Mouse (Mus musculus): Measurements from ENCODE around the gene Zfp384.

Zfp384 gene

DNA sequence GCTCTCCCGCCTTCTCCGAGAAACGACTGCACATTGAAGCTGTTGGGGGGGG is at the start of gene Zfp384:
Zfp384 (plus strand) TSS at position 17 of the 52 bp plus-strand sequence.
- DNase-seq, result no peak

- DNase-seq, result no peak
Measured at GRCm38 (mm10) chr6:124959960-124960359, 49.0 kb upstream of the Zfp384 start.

DNA sequence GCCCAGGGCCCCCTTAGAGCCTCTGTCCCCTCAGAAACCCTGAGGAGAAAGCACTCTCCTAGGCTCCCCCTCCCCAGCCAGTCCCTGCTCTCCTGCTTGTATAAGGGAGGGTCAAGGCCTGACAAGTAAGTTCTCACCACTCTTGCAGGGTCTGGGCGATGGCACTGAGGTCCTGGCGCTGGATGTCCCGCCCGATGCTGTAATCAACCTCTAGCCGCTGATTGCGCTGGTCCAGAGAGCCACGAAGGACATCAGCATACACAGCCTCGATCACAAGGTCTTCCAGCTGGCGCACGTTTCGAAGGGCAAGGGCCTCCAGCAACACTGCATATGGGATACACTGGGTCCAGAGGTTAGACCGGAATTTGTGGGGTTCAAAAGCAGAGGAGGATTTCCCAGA is 47.9 kb upstream of the Zfp384 start:
- no peak for DNase-seq

- no peak for DNase-seq
Measured at GRCm38 (mm10) chr6:124964638-124965037, 44.3 kb upstream of the Zfp384 start.

DNA sequence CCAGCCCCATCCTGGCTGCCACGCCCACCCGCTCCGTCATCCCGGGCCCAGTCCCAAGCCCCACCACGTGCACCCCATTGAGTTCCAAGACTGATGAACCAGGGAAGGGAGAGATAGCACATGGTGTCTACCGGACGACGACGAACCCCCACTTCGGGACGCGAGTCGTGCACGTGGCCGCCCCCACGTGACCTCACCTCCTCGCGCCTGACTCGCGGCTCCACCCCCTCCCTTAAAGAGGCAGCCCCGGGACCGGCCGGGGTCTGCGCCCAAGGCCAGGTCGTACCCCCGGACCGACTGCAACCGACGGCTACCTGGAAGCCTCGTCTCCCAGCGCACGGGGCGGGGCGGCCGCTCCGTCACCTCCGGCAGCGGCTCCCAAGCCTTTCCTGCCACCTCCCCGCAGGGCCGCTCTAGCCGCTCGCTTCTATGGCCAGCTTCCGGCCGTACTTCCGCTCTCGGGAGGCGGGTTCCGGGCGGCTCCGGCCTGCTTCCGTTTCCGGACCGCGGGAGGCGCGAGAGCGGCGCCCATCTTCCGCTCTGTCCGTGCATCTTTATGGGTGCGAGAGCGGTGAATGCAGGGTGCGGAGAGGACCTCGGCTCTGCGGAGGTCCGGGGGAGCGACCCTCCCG is 43.7 kb upstream of the Zfp384 start, which contains the start of gene Cops7a:
Cops7a (minus strand) TSS at position 451 of the 632 bp plus-strand sequence.
- DNase-seq, result peak; percentile 98

GRCm38 (mm10) chr6:124965747-124966146 is 43.2 kb upstream of the Zfp384 start:
- DNase-seq, result no peak

DNA sequence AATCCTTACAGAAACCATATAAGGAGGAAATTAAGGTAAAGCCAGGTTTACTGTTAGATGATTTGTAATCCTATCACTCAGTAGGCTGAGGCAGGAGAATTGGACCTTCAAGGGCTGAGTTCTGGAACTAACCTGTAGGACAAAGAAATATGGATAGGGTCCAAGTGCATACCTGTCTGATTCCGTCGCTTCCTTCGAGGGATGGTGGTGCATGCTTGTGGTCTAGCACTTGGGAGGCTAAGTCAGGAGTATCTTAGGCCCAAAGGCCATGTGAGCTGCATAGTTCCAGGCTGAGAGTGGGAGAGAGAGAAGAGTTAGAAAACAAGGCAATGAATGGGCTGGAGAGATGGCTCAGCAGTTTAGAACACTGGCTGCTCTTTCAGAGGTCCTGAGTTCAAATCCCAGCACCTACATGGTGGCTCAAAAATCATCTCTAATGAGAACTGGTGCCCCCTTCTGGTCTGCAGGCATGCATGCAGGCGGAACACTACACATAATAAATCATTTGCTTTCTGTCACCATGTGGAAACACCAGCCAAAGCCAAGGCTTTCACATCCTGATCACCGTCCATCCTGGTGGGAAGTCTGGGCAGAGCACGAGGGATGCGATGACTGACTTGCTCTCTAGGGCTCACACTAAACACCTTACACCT is 42.4 kb upstream of the Zfp384 start:
- DNase-seq, result peak; percentile 41

GRCm38 (mm10) chr6:124967766-124968165 is 41.2 kb upstream of the Zfp384 start:
- peak; percentile 66 for DNase-seq

DNA sequence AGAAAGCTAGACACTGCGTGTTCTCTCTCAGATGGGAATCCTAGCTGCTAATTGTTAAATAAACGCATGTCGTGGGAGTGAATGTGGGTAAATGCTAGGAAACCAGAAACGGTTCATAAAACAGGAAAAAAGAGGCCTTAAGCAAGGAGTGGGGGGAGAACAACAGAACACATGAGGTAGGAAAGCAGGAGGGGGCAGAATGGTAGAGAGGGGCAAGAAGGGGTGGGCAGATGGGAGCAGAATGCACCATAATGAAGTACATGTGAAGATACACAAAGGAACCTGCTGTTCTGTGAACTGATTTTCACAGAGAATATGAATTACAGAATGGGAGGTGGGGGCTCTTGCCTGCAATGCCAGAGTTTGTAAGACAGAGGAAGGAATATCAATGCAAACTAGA is 16.7 kb upstream of the Zfp384 start:
- no peak for DNase-seq

DNA sequence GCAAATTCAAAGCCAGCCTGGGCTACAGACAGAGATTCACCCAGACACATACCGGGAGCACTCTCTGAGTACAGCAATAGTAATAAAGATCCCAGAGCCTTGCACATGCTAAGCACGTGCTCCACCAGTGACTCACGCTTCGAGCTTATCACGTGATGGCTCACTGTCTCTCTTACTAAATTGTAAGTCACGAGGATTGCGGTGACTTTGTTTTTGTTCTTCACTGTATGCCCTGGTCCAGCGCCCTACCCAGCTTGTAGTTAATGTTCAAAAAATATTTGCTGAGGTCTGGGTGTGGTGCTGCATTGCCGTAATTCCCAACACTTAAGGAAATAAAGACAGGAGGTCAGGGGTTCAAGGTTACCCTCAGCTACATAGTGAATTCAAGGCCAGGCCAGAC is 15.6 kb upstream of the Zfp384 start:
- DNase-seq, result no peak

GRCm38 (mm10) chr6:124993876-124994275 is 15.1 kb upstream of the Zfp384 start:
- no peak for DNase-seq

DNA sequence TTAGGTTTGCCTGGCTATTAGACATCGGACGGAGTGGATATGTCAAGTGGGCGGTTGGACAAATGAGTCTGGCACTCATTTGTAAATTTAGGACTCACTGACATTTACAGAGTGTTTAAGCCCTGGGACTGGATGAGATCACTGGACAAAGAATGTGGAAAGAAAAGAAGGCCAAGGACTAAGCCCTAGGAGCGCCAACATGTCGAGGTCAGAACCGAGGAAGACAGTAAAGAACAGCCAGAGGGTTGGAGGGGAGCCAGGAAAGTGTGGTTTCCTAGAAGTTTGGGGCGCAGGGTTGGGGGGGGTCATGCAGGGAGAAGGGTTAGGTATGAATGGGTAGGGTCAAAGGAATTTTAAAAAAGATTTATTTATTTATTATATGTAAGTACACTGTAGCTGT is 13.7 kb upstream of the Zfp384 start:
- no peak for DNase-seq

DNA sequence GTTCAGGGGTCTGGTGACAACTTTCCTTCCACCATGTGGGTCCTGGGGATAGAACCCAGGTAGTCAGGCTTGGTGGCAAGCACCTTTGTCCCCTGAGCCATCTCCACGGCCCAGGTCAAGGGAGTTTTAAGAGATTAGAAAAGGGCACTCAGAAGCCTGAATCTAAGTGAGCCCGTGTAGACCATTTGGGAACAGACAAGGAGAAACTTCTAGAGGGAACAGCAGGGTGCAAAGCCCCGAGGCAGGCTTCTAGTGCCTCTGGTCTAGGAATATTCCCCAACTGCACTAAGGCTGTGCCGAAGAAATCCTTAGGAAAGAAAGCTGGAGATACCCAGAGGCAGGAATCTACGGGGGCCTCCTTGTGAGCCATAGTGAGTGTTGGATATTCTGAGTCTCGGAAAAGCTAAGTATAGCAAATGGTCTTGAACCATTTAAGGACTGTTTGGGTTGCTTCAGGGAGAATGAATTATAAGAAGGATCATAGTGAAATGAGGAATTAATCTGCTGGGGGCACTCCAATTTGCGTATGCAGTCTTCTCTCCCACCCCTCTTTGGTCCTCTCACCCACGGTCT is 13.0 kb upstream of the Zfp384 start:
- no peak for DNase-seq

- DNase-seq, result peak; percentile 89
Measured at GRCm38 (mm10) chr6:124996551-124997501, 12.1 kb upstream of the Zfp384 start, which contains the start of gene Pianp. TSS of gene Pianp (plus strand) at chr6:124996694.

GRCm38 (mm10) chr6:124998066-124998465 is 10.9 kb upstream of the Zfp384 start:
- DNase-seq, result no peak

DNA sequence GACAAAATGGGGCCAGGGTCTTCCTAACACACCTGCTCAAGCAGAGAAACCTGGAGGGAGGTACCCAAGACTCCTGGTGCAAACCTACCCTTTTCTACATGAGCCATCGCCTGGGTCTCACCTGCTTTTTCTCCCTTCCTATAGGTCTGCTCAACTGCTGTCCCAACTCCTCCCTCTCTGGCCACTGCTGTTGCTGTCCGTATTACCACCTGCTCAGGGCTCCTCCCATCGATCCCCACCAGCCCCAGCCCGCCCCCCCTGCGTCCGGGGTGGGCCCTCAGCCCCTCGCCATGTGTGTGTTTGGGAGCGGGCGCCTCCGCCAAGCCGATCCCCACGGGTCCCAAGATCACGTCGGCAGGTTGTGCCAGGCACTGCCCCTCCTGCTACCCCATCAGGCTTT is 9.9 kb upstream of the Zfp384 start:
- DNase-seq, result no peak

- no peak for DNase-seq
Measured at GRCm38 (mm10) chr6:124999546-124999945, 9.4 kb upstream of the Zfp384 start.

DNA sequence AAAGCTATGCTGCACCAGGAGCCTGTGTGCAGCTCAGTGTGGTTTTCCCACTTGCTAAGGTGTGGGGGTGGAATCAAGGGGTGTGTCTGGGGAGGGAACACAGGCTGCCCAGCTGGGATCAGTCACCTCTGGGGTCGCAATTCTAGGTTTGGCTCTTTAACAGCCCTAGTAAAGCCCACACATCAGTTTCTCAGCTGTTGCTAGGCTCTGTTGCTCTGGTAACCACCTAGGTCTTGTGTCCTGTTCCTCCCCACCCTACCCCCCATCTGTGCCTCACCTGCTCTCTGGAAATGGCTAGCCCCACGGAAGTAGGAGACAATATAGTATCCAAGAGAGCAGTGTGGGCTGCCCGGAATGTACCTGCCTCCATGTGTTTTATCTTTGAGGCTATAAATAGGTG is 5.2 kb upstream of the Zfp384 start:
- DNase-seq, result no peak

DNA sequence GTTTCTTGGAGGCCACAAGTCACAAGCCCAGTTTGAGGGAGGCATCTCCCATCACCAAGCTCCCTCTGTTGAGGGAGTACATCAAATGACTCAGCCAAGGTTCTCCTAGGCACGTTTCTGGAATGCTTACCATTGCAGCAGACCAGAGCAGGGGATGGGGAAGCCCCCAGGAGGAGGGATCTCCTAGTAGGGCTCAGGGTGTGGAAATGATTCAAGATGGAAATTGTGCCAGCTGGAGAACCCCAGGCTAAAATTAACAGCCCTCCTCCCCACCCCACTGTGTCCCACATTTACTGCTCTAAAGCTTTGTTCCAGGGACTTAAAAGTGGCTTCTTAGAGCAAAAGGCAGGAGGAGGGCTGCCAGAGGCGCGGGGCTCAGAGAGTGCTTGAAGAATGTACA is 3.9 kb upstream of the Zfp384 start:
- DNase-seq, result no peak

DNA sequence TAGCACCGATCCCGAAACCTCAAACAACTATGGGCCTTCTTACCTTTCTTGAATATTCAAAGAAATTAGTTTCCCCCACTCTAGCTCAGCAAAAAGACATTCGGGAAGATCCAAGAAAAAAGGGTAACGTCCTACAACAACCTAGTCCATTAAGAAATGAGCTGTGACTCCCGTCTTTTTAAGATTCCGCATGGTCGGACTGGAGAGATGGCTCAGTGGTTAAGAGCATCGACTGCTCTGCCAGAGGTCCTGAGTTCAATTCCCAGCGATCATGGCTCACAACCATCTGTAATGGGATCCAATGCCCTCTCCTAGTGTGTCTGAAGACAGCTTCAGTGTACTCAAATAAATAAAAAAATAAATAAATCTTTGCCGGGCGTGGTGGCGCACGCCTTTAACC is 885 bp upstream of the Zfp384 start:
- DNase-seq, result no peak

- DNase-seq, result peak; percentile 97
Measured at GRCm38 (mm10) chr6:125008586-125009128, 288 bp upstream of the Zfp384 start.

GRCm38 (mm10) chr6:125009181-125010073 is 482 bp downstream of the Zfp384 start:
- DNase-seq, result peak; percentile 88

DNA sequence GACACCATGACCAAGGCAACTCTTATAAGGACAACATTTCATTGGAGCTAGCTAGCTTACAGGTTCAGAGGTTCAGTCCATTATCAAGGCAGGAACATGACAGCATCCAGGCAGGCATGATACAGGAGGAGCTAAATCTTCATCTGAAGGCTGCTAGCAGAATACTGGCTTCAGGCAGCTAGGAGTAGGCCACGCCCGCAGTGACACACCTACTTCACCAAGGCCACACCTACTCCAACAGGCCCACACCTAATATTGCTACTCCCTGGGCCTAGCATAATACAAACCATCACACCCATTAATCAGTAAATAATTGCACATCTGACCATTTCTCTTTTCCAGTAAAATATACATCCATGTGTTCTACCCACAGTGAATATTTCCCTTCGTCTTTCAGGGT is 8.7 kb downstream of the Zfp384 start:
- no peak for DNase-seq
